Mouse (Mus musculus) CH12.LX (cell line): ENCODE results near the gene Ints4.
"Not testable (repeated sequence)": the region's sequence is repeated elsewhere in the genome, so short reads cannot be mapped to it uniquely, and the experiment has no call there.

Experiments used
- TCF12 ChIP-seq: IDR thresholded peaks from 2 replicates; pipeline ENCODE4 v1.6.1; 2014; ENCODE audit warnings: low read depth, mild to moderate bottlenecking, inconsistent platforms, low read length, improper control_type of control experiment
- ZC3H11A ChIP-seq: IDR thresholded peaks from 2 replicates; pipeline ENCODE4 v1.6.1; 2012; ENCODE audit warnings: low read depth, mild to moderate bottlenecking, inconsistent platforms, low read length, improper control_type of control experiment

GRCm38 (mm10) chr7:97433517-97433916, 47.2 kb upstream of the Ints4 start:
- not testable (repeated sequence) for TF ChIP-seq TCF12, ZC3H11A
